Mouse (Mus musculus) lung, embryonic 15.5 days (tissue): ENCODE measurements around the gene Npas4. TPM values are rescaled to one million over a fixed set of nuclear protein-coding genes. Genes with fewer than 3 reads are reported as not detected.

Source experiments
- ATAC-seq: fragments of 200-750 bp; cut with Nextera tagmentation; 2 replicates; pipeline ENCODE4 v1.8.0; 2017; ENCODE audit warnings: moderate number of reproducible peaks, borderline replicate concordance; ENCODE audit not compliant: low FRiP score, low TSS enrichment; ENCODE audit errors: extremely low read depth
- H3K27ac ChIP-seq: fragments of 300-500 bp; sonication (generic); 2 replicates; pipeline ENCODE4 v1.5.1; 2015; ENCODE audit warnings: moderate library complexity, mild to moderate bottlenecking, inconsistent platforms
- H3K27me3 ChIP-seq: fragments of 300-500 bp; sonication (generic); 2 replicates; pipeline ENCODE4 v1.6.1; 2015; ENCODE audit warnings: inconsistent platforms
- H3K36me3 ChIP-seq: fragments of 300-500 bp; sonication (generic); 2 replicates; pipeline ENCODE4 v1.6.1; 2015; ENCODE audit warnings: inconsistent platforms
- H3K4me1 ChIP-seq: fragments of 300-500 bp; sonication (generic); 2 replicates; pipeline ENCODE4 v1.6.1; 2015; ENCODE audit warnings: inconsistent platforms
- H3K4me2 ChIP-seq: fragments of 300-500 bp; sonication (generic); 2 replicates; pipeline ENCODE4 v1.6.1; 2015; ENCODE audit warnings: inconsistent platforms, mild to moderate bottlenecking, moderate library complexity
- H3K4me3 ChIP-seq: fragments of 300-500 bp; sonication (generic); 2 replicates; pipeline ENCODE4 v1.5.1; 2015; ENCODE audit warnings: mild to moderate bottlenecking, inconsistent platforms
- H3K9ac ChIP-seq: fragments of 300-500 bp; sonication (generic); 2 replicates; pipeline ENCODE4 v1.6.1; 2015; ENCODE audit warnings: inconsistent platforms
- H3K9me3 ChIP-seq: fragments of 300-500 bp; sonication (generic); 2 replicates; pipeline ENCODE4 v1.6.1; 2016; ENCODE audit warnings: inconsistent platforms
- WGBS: fragments of 180-500 bp; shearing (Covaris S2); methylation state at CpG from one replicate; pipeline ENCODE4 v1.1.7; 2015; 5-methylcytosine and 5-hydroxymethylcytosine counted together
- polyA plus RNA-seq: library from polyadenylated mRNA; unstranded; fragments of >200 nt; fragmentation: Nextera tagmentation; extraction: Ambion mirVana; gene quantifications from 2 replicates; pipeline ENCODE4 v1.2.1, GENCODE M21; 2015

Npas4 gene
- polyA plus RNA-seq: 0.06 and 0.13 TPM in 2 replicates

DNA sequence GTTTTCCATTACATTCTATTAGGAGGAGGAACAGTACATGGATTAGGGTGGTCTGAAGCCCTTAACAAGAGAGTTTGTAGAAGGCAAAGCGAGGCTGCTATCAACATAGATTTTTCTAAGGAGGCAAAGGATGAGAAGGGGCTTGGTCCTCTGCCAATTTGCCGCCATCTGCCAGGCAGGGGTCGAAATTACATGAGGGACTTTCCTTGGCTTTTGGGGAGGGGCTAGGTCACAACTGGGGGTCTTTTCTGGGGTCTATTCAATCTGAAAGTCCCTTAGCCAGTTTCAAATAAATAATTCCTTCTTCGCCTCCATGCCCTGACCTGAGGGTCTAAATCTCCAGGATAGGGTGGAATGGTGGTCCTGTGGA is at the start of gene Npas4:
Gene Npas4, minus strand, starts transcription at position 61 of the 370 bp plus-strand sequence.
- Histone ChIP-seq H3K4me2 (no peak within 1 kb of the TSS), H3K9ac (no peak within 1 kb of the TSS), H3K27ac (no peak within 1 kb of the TSS), H3K36me3 (no peaks in the 10 kb centered on the region), H3K4me3 (no peak within 1 kb of the TSS), H3K9me3 (no peaks in the 10 kb centered on the region), H3K4me1 (no peaks in the 10 kb centered on the region), H3K27me3 (peaks cover 43% of the 10 kb centered on the region)
- no peak for ATAC-seq
- 12% methylated on average over 4 of the region's 4 CpGs for WGBS

DNA sequence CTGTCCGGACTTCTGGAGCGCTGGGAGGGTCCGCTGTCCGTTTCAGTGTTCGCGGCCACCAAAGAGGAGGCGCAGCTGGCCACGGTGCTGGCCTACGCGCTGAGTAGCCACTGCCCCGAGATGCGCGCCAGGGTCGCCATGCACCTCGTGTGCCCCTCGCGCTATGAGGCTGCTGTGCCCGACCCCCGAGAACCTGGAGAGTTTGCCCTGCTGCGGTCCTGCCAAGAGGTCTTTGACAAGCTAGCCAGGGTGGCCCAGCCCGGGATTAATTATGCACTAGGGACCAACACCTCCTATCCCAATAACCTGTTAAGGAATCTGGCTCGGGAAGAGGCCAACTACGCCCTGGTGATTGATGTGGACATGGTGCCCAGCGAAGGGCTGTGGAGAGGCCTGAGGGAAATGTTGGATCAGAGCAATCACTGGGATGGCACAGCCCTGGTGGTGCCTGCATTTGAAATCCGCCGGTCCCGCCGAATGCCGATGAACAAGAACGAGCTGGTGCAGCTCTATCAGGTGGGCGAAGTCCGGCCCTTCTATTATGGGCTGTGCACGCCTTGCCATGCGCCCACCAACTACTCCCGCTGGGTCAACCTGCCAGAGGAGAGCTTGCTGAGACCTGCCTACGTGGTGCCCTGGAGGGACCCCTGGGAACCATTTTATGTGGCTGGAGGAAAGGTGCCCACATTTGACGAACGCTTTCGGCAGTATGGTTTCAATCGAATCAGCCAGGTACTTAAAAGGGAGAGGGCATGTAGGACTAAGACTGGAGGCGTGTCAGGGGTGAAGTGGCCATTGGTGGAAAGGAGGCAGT is 49.4 kb upstream of the Npas4 start:
- H3K4me2 ChIP-seq: peak overlapping the region; percentile 95
- peak overlapping the region; percentile 84 for H3K9ac ChIP-seq
- no peaks in the 10 kb centered on the region; the same call in 1 of the 2 replicates for H3K36me3 ChIP-seq
- H3K9me3 ChIP-seq: no peaks in the 10 kb centered on the region
- peak overlapping the region; percentile 76 for H3K4me3 ChIP-seq
- peak overlapping the region; percentile 65 for H3K27ac ChIP-seq
- WGBS: 9% methylated on average over 41 of the region's 41 CpGs
- peaks cover 39% of the 10 kb centered on the region for H3K4me1 ChIP-seq
- H3K27me3 ChIP-seq: no peaks in the 10 kb centered on the region
- no peak for ATAC-seq

DNA sequence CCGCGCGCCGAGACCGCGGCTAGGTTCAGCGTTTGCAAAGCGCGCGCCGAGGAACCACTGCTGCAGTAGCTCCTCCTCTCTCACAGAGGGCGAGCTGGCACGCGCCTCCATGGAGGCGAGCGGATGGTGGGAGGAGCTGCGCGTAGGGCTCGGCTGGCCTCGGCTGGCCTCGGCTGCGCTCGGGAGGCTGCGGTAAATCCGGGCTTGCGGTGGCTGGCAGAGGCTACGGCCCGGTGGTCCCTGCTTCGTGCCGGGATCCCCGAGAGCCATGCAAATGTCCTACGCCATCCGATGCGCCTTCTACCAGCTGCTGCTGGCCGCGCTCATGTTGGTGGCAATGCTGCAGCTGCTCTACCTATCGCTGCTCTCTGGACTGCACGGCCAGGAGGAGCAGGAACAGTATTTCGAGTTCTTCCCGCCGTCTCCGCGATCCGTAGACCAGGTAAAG is 48.6 kb upstream of the Npas4 start, which contains the start of the genes B4gat1 and AC124502.3:
Gene B4gat1, plus strand, starts transcription at position 118 of the 448 bp plus-strand sequence.
Gene AC124502.3, plus strand, starts transcription at position 183 of the 448 bp plus-strand sequence.
- peak; percentile 88 for ATAC-seq
- peak within 1 kb of the TSS; percentile 95 for H3K4me2 ChIP-seq
- H3K9me3 ChIP-seq: no peaks in the 10 kb centered on the region
- H3K36me3 ChIP-seq: no peaks in the 10 kb centered on the region
- H3K4me3 ChIP-seq: peak within 1 kb of the TSS; percentile 76
- no peaks in the 10 kb centered on the region for H3K27me3 ChIP-seq
- H3K4me1 ChIP-seq: peaks cover 39% of the 10 kb centered on the region
- peak within 1 kb of the TSS; percentile 84 for H3K9ac ChIP-seq
- under 1% methylated on average over 43 of the region's 44 CpGs for WGBS
- H3K27ac ChIP-seq: peak within 1 kb of the TSS; percentile 79

DNA sequence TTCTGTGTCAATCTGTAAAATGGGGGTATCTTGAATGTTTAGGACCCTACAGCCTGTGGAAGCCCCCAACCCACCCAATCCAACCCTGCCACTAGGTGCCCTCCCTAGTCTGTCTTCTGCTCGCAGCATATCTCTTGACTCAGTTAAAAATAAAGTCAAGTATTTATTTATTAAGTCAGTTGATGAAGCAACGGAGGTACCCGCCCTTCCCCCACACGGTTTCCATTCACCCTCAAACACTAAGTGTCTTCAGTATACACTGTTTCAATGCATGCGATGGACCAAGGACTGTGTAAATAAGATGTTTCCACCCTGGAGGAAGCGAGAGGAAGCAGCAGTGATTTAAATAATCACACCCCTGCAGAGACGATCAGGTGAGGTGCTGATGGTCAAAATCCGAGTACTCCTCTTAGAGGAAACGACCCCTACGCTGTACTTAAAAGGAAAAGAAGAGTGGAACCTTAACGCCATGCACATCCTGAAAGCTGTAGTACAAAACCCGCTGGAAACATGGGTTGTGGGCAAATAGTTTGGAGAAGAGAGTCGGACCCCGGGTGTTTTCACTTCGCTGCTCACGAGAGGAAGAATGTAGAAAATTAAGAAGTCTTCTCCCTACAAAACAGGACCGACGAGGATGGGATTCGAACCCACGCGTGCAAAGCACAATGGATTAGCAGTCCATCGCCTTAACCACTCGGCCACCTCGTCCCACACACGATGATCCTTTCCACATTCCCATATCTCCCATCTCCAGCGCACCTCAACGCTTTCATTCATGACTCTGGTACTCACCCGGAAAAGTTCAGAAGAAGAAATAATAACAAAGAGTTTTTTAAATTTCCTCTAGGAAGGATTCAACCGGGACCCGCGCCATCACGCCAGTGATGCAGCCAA is 47.8 kb upstream of the Npas4 start:
- Histone ChIP-seq H3K4me1 (peaks cover 39% of the 10 kb centered on the region), H3K27ac (peak overlapping the region; percentile 79), H3K27me3 (no peaks in the 10 kb centered on the region), H3K4me3 (peak overlapping the region; percentile 76), H3K36me3 (no peaks in the 10 kb centered on the region), H3K9me3 (no peaks in the 10 kb centered on the region), H3K9ac (peak overlapping the region; percentile 84), H3K4me2 (peak overlapping the region; percentile 95)
- 2% methylated on average over 32 of the region's 32 CpGs for WGBS
- ATAC-seq: peak; percentile 45; the same call in 1 of the 2 replicates

DNA sequence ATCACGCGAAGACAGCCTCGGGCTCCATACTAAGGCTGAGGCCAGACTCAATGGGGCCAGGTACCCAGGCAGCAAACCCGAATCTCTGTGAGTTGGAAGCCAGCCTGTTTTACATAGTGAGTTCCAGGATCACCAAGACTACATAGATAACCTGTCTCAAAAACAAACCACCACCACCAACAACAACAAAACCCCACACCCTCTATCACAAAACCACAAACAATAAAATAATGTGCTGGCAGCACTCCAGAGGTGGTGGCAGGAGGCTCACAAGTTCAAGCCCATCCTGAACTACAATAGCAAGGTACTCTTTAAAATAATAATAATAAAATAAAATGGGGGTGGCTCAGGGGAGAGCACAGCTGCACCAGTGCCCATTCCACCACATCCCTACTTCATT is 46.5 kb upstream of the Npas4 start:
- H3K4me1 ChIP-seq: peaks cover 28% of the 10 kb centered on the region
- 75% methylated on average over 4 of the region's 4 CpGs for WGBS
- H3K27me3 ChIP-seq: no peaks in the 10 kb centered on the region
- H3K9ac ChIP-seq: no peak overlapping the region
- no peaks in the 10 kb centered on the region for H3K9me3 ChIP-seq
- ATAC-seq: no peak
- no peak overlapping the region for H3K27ac ChIP-seq
- H3K4me3 ChIP-seq: no peak overlapping the region
- H3K4me2 ChIP-seq: no peak overlapping the region
- no peaks in the 10 kb centered on the region for H3K36me3 ChIP-seq

DNA sequence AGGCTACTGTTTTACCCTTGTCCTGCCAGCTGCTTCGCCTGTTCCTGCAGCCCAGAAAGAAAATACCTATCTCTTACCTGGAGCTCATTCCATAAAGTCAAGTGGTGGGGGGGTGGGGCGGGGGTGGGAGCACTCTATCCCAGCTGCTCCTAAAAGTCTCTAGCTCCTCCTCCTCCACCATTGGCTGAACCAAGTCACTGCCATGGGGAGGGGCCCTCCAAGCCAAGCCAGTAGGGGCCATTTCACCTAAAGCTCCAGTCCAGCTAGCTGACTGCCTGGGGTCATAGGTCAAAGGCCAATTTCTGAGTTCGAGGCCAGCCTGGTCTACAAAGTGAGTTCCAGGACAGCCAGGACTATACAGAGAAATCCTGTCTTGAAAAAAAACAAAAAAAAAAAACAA is 42.6 kb upstream of the Npas4 start:
- no peak overlapping the region for H3K27ac ChIP-seq
- H3K4me3 ChIP-seq: no peak overlapping the region
- 69% methylated on average over 3 of the region's 3 CpGs for WGBS
- H3K4me2 ChIP-seq: no peak overlapping the region
- no peaks in the 10 kb centered on the region for H3K9me3 ChIP-seq
- H3K4me1 ChIP-seq: peaks cover 5% of the 10 kb centered on the region
- H3K9ac ChIP-seq: no peak overlapping the region
- H3K36me3 ChIP-seq: 0 out of 2 replicates have a peak, but pooled peaks cover 5% of the 10 kb centered on the region
- no peaks in the 10 kb centered on the region for H3K27me3 ChIP-seq
- ATAC-seq: no peak

DNA sequence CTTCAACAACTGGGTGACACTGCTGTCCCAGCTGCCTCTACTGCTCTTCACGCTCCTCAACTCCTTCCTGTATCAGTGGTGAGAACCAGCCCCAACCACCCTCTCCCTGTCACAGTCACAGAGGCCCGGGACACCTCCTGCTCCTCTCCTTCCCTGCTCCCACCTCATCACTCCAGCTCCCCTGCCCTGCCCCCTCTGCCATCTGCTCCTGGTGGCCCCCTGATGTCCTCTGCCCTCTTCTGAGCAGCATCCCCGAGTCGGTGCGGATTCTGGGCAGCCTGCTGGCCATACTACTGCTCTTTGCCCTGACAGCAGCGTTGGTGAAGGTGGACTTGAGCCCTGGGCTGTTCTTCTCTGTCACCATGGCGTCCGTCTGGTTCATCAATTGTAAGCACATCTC is 36.0 kb upstream of the Npas4 start:
- WGBS: 84% methylated on average over 8 of the region's 8 CpGs
- no peak for ATAC-seq
- Histone ChIP-seq H3K9me3 (no peaks in the 10 kb centered on the region), H3K27ac (no peak overlapping the region), H3K9ac (no peak overlapping the region), H3K4me2 (no peak overlapping the region), H3K4me3 (no peak overlapping the region), H3K36me3 (0 out of 2 replicates have a peak, but pooled peaks cover under 1% of the 10 kb centered on the region), H3K4me1 (peaks cover 4% of the 10 kb centered on the region), H3K27me3 (no peaks in the 10 kb centered on the region)

DNA sequence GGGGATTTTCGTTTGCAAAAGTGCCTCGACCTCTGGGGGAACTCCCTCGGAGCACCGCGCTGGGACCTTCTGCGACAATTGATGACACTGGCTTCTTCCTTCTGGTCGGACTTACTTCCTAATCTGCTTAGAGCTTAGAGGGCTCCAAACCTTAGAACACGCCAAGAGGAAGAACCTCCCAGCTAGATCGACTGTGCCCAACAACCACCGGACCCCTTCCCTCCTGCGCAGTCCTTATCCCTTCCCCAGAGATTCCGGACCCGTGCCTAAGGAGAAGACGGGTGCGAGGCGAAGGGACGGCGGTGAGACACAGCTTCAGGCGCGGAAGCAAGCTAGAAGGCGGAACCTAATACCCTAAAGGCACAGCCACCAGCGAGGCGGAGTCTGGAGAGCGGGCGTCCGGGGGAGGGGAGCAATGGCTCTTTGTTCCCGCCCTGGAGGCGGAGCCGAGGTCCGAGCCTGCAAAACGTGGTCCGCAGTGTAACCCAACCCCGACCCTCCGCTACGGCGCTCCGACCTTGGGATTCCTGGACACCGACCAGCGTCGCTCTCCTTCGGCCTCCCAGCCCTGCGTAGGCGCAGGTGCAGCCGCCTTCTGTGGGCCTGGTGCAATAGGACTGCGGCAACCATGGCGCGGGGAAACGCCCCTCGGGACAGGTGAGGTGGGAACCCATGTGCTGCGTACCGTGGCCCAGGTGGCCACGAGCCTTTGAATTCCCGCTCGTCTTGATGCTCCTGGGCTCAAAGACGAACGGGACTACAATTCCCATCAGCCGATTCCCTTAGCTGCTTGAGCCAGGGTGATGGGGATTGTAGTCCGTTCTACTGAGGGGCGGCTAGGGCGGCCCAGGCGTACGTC is 33.7 kb upstream of the Npas4 start, which contains the start of gene Slc29a2:
Gene Slc29a2, plus strand, starts transcription at position 240 of the 859 bp plus-strand sequence.
- Histone ChIP-seq H3K4me3 (peak within 1 kb of the TSS; percentile 74), H3K27ac (peak within 1 kb of the TSS; percentile 88), H3K9me3 (no peaks in the 10 kb centered on the region), H3K27me3 (no peaks in the 10 kb centered on the region), H3K4me1 (peaks cover 4% of the 10 kb centered on the region), H3K9ac (peak within 1 kb of the TSS; percentile 82), H3K4me2 (peak within 1 kb of the TSS; percentile 98), H3K36me3 (no peaks in the 10 kb centered on the region)
- under 1% methylated on average over 62 of the region's 62 CpGs for WGBS
- peak; percentile 96 for ATAC-seq

DNA sequence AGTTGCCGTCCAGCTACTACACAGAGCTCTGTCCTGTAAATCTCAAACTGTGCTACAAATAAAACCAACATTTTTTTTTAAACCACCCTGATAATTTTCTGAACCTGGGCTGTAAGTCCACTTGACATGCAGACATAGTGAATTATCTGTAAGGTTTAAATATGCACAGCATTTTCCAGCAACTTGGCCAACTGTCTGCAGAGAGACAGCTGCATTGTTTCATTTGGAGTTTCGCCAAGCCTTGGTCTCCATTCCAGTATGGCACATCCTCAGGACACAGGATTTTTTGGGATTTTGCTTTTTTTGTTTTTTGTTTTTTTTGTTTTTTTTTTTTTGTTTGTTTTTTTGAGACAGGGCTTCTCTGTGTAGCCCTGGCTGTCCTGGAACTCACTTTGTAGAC is 31.3 kb upstream of the Npas4 start:
- no peaks in the 10 kb centered on the region for H3K9me3 ChIP-seq
- WGBS: 71% methylated on average over 2 of the region's 2 CpGs
- ATAC-seq: no peak

DNA sequence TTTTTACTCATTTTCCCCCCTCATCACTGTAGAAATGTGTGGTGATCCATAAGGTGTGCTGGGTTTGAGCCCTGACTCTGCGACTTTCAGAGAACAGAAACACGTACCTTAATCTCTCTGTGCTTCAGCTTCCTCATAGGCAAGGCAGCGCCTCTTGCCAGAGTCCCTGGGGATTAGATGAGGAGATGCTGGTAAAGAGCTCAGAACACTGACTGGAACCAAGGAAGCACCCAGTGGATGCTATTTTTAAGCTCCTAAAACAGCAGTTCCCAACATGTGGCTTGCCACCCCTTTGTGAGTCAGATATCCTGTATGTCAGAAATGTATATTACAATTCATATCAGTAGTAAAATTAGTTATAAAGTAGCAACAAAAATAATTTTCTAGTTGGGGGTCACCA is 28.1 kb upstream of the Npas4 start:
- H3K9me3 ChIP-seq: no peaks in the 10 kb centered on the region
- H3K27me3 ChIP-seq: no peaks in the 10 kb centered on the region
- H3K9ac ChIP-seq: no peak overlapping the region
- no peak overlapping the region for H3K4me3 ChIP-seq
- no peaks in the 10 kb centered on the region for H3K36me3 ChIP-seq
- H3K4me2 ChIP-seq: no peak overlapping the region
- ATAC-seq: no peak
- 75% methylated on average over 3 of the region's 3 CpGs for WGBS
- H3K4me1 ChIP-seq: peaks cover 10% of the 10 kb centered on the region
- H3K27ac ChIP-seq: no peak overlapping the region

More for the DNA sequence above, 31.3 kb upstream of the Npas4 start:
- Histone ChIP-seq H3K4me2 (no peak overlapping the region), H3K4me3 (no peak overlapping the region), H3K27me3 (no peaks in the 10 kb centered on the region), H3K9ac (no peak overlapping the region), H3K4me1 (peaks cover 7% of the 10 kb centered on the region), H3K36me3 (no peaks in the 10 kb centered on the region), H3K27ac (no peak overlapping the region)

DNA sequence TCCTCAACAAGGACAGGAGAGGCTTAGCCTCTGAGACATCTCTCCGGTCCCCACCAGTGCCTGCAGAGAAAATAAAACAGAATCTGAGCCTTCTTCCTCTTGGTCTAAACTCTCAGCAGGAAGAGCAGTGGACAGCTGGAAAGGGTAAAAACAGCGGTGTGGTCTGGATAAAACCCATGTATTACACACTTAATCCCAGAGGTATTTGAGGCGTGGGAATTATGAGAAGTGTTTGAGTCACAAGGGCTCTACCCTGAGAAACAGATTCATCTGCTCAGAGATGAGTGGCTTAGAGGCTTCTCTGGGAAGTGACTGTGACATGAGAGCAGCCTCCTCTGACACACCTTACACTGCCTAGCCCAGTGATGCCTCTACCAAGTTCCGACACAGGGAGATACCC is 27.5 kb upstream of the Npas4 start:
- Histone ChIP-seq H3K27me3 (no peaks in the 10 kb centered on the region), H3K4me2 (no peak overlapping the region), H3K9me3 (no peaks in the 10 kb centered on the region), H3K36me3 (no peaks in the 10 kb centered on the region), H3K27ac (no peak overlapping the region), H3K9ac (no peak overlapping the region), H3K4me1 (peaks cover 9% of the 10 kb centered on the region), H3K4me3 (no peak overlapping the region)
- 73% methylated on average over 4 of the region's 4 CpGs for WGBS
- no peak for ATAC-seq
